Mouse (Mus musculus) neural tube, embryonic 14.5 days (tissue): Measurements from ENCODE around the gene Ripor1. TPM values are rescaled to one million over a fixed set of nuclear protein-coding genes. Genes with fewer than 3 reads are reported as not detected.
"Not testable (repeated sequence)": the region's sequence is repeated elsewhere in the genome, so short reads cannot be mapped to it uniquely, and the experiment has no call there.

Experiments
- ATAC-seq: fragments of 200-750 bp; cut with Nextera tagmentation; 2 replicates; pipeline ENCODE4 v1.8.0; 2017; ENCODE audit warnings: low read depth, mild to moderate bottlenecking, moderate TSS enrichment, moderate library complexity
- H3K27ac ChIP-seq: fragments of 300-500 bp; sonication (generic); 2 replicates; pipeline ENCODE4 v1.5.1; 2014; ENCODE audit warnings: low read depth, mild to moderate bottlenecking, control low read depth, low read length, moderate library complexity, mixed read lengths
- H3K27me3 ChIP-seq: fragments of 300-500 bp; sonication (generic); 2 replicates; pipeline ENCODE4 v1.6.1; 2014; ENCODE audit warnings: low read length; ENCODE audit not compliant: control insufficient read depth, insufficient read depth
- H3K36me3 ChIP-seq: fragments of 300-500 bp; sonication (generic); 2 replicates; pipeline ENCODE4 v1.6.1; 2014; ENCODE audit warnings: low read length, mixed read lengths; ENCODE audit not compliant: control insufficient read depth, insufficient read depth
- H3K4me1 ChIP-seq: fragments of 300-500 bp; sonication (generic); 2 replicates; pipeline ENCODE4 v1.6.1; 2014; ENCODE audit warnings: low read length; ENCODE audit not compliant: control insufficient read depth, insufficient read depth
- H3K4me2 ChIP-seq: fragments of 300-500 bp; sonication (generic); 2 replicates; pipeline ENCODE4 v1.6.1; 2014; ENCODE audit warnings: mild to moderate bottlenecking, low read depth, low read length, control low read depth
- H3K4me3 ChIP-seq: fragments of 300-500 bp; sonication (generic); 2 replicates; pipeline ENCODE4 v1.5.1; 2014; ENCODE audit warnings: low read depth, low read length, control low read depth, mixed read lengths
- H3K9ac ChIP-seq: fragments of 300-500 bp; sonication (generic); replicated peaks from 2 replicates; pipeline ENCODE4 v1.6.1; 2014; ENCODE audit warnings: low read depth, mild to moderate bottlenecking, control low read depth, low read length, mixed read lengths
- H3K9me3 ChIP-seq: fragments of 300-500 bp; sonication (generic); 2 replicates; pipeline ENCODE4 v1.6.1; 2016; ENCODE audit warnings: low read length; ENCODE audit not compliant: control insufficient read depth
- WGBS: fragments of 180-500 bp; shearing (Covaris S2); extraction: QIAGEN DNeasy Blood & Tissue Kit; methylation state at CpG from one replicate; pipeline ENCODE4 v1.1.7; 2014; 5-methylcytosine and 5-hydroxymethylcytosine counted together
- polyA plus RNA-seq: library from polyadenylated mRNA; unstranded; fragments of >200 nt; fragmentation: Nextera tagmentation; extraction: Ambion mirVana; gene quantifications from 2 replicates; pipeline ENCODE4 v1.2.1, GENCODE M21; 2014

The Ripor1 gene
- polyA plus RNA-seq, result 25.8 and 29.6 TPM in 2 replicates

GRCm38 (mm10) chr8:105604804-105605381, at the start of gene Ripor1:
Gene Ripor1, plus strand, starts transcription at chr8:105605255.
- H3K4me2 ChIP-seq, result peak within 1 kb of the TSS; percentile 96
- no peaks in the 10 kb centered on the region for H3K27me3 ChIP-seq
- peak within 1 kb of the TSS; percentile 91 for H3K9ac ChIP-seq
- H3K4me1 ChIP-seq, result peaks cover 16% of the 10 kb centered on the region
- 0% methylated on average over 33 of the region's 42 CpGs for WGBS
- peak within 1 kb of the TSS; percentile 85 for H3K4me3 ChIP-seq
- H3K27ac ChIP-seq, result peak within 1 kb of the TSS; percentile 88
- peak; percentile 77 for ATAC-seq
- no peaks in the 10 kb centered on the region for H3K9me3 ChIP-seq
- no peaks in the 10 kb centered on the region for H3K36me3 ChIP-seq

DNA sequence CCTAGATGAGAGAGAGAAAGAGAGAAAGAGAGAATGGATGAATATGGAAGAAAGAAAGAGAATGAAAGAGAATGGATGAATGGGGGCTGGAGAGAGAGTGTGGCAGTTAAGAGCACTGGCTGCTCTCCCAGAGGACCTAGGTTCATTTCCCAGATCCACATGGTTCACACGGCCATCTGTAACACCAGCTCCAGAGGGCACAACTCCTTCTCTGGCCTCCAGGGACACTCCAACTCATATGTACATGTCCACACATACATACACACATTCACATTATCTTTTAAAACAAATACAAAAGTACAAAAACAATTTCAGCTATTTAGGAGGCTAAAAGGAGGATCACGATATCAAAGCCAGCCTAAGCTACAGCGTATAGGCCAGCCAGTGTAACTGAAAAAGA, 42.2 kb upstream of the Ripor1 start:
- WGBS, result 77% methylated on average over 3 of the region's 3 CpGs
- Histone ChIP-seq H3K4me3 (no peak overlapping the region), H3K27me3 (no peaks in the 10 kb centered on the region), H3K27ac (no peak overlapping the region), H3K9me3 (no peaks in the 10 kb centered on the region), H3K36me3 (0 out of 2 replicates have a peak, but pooled peaks cover 3% of the 10 kb centered on the region), H3K9ac (no peak overlapping the region), H3K4me1 (peaks cover 24% of the 10 kb centered on the region), H3K4me2 (no peak overlapping the region)
- no peak for ATAC-seq

- H3K9me3 ChIP-seq, result no peaks in the 10 kb centered on the region
- no peak overlapping the region for H3K4me2 ChIP-seq
- no peak for ATAC-seq
- H3K27me3 ChIP-seq, result no peaks in the 10 kb centered on the region
- no peak overlapping the region for H3K4me3 ChIP-seq
- H3K36me3 ChIP-seq, result no peaks in the 10 kb centered on the region
- H3K27ac ChIP-seq, result no peak overlapping the region
- peaks cover 24% of the 10 kb centered on the region for H3K4me1 ChIP-seq
- no peak overlapping the region for H3K9ac ChIP-seq
- 90% methylated on average over 1 of the region's 1 CpGs for WGBS
Measured at GRCm38 (mm10) chr8:105563871-105564270, 41.2 kb upstream of the Ripor1 start.

GRCm38 (mm10) chr8:105564573-105565229, 40.4 kb upstream of the Ripor1 start:
- Histone ChIP-seq H3K4me1 (peaks cover 24% of the 10 kb centered on the region), H3K9ac (peak overlapping the region; percentile 85), H3K4me2 (peak overlapping the region; percentile 89), H3K4me3 (peak overlapping the region; percentile 89)
- not testable (repeated sequence) for H3K36me3 ChIP-seq, H3K27me3 ChIP-seq, H3K27ac ChIP-seq, H3K9me3 ChIP-seq, ATAC-seq
- WGBS, result 87% methylated on average over 9 of the region's 9 CpGs

DNA sequence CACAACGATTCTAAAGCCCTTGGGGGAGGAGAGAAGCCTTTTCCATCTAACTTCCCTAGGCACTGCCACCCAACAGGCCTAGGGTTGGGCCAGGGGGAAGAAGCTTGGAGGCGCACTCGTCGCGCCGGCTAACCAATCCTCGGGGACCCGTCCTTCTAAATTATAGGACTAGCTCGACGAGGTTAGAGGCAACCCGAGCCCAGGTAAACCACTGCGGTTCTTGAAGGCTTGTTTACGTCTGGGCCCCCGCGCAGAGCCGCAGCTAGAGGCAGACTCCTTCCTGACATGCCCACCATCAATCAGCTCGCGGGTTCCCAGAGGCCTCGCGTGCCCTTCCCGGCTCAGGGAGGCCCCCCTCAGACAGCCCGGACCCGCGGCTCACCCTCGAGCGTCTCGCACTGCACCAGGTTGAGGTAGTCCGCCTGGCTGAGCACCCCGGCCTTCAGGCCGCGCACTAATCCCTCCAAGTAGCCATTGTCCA, 39.6 kb upstream of the Ripor1 start:
- Histone ChIP-seq H3K9me3 (no peaks in the 10 kb centered on the region), H3K27ac (peak overlapping the region; percentile 92), H3K4me2 (peak overlapping the region; percentile 89), H3K36me3 (no peaks in the 10 kb centered on the region), H3K27me3 (no peaks in the 10 kb centered on the region), H3K9ac (peak overlapping the region; percentile 85), H3K4me1 (peaks cover 24% of the 10 kb centered on the region), H3K4me3 (peak overlapping the region; percentile 89)
- under 1% methylated on average over 31 of the region's 31 CpGs for WGBS
- peak; percentile 83 for ATAC-seq

GRCm38 (mm10) chr8:105565952-105566702, 38.9 kb upstream of the Ripor1 start, which contains the start of gene Atp6v0d1:
Gene Atp6v0d1, minus strand, starts transcription at chr8:105566047.
- H3K27me3 ChIP-seq, result no peaks in the 10 kb centered on the region
- no peaks in the 10 kb centered on the region for H3K9me3 ChIP-seq
- peak; percentile 99 for ATAC-seq
- WGBS, result 3% methylated on average over 52 of the region's 53 CpGs
- peak within 1 kb of the TSS; percentile 85 for H3K9ac ChIP-seq
- peak within 1 kb of the TSS; percentile 89 for H3K4me3 ChIP-seq
- peaks cover 24% of the 10 kb centered on the region for H3K4me1 ChIP-seq
- peak within 1 kb of the TSS; percentile 89 for H3K4me2 ChIP-seq
- peak within 1 kb of the TSS; percentile 92 for H3K27ac ChIP-seq
- no peaks in the 10 kb centered on the region for H3K36me3 ChIP-seq

- Histone ChIP-seq H3K27ac (no peak overlapping the region), H3K36me3 (no peaks in the 10 kb centered on the region), H3K9ac (peak overlapping the region; percentile 44), H3K4me3 (peak overlapping the region; percentile 89), H3K27me3 (no peaks in the 10 kb centered on the region), H3K9me3 (no peaks in the 10 kb centered on the region), H3K4me2 (peak overlapping the region; percentile 59), H3K4me1 (peaks cover 24% of the 10 kb centered on the region)
- WGBS, result 30% methylated on average over 27 of the region's 27 CpGs
- ATAC-seq, result peak; percentile 5; the same call in 1 of the 2 replicates
Measured at GRCm38 (mm10) chr8:105566703-105567595, 38.1 kb upstream of the Ripor1 start.

DNA sequence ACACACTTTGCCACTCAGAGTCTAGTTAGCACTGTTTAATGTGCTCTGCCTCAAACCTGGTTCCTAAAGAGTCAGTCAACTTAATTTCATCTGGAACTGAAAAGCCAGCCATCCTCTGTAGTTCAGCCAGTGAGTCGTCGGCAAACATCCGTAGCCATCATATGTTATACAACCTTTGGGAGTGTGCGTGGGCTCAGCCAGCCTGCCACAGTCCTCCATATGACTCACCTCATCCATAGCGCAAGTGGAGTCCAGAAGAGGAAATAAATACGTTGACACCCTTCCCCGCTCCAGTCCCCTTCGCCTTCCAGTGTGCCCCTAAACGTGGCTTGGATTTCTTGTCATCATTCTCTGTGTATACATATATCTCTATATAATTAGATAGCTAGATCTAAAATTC, 33.2 kb upstream of the Ripor1 start:
- Histone ChIP-seq H3K4me3 (no peak overlapping the region), H3K36me3 (no peaks in the 10 kb centered on the region), H3K27ac (no peak overlapping the region), H3K4me1 (0 out of 2 replicates have a peak, but pooled peaks cover 6% of the 10 kb centered on the region), H3K9ac (no peak overlapping the region), H3K27me3 (no peaks in the 10 kb centered on the region), H3K4me2 (no peak overlapping the region), H3K9me3 (no peaks in the 10 kb centered on the region)
- ATAC-seq, result no peak
- 90% methylated on average over 9 of the region's 9 CpGs for WGBS
